Mouse (Mus musculus) splenic B cell, adult 2 months (primary cell): Measurements from ENCODE around the gene Sephs2.
"Not testable (repeated sequence)": the region's sequence is repeated elsewhere in the genome, so short reads cannot be mapped to it uniquely, and the experiment has no call there.

Experiments
- DNase-seq: peaks from one replicate; pipeline ENCODE4 v3.0.0-alpha.2; 2011; ENCODE audit warnings: low read depth, low spot score
- H3K27me3 ChIP-seq: 2 replicates; pipeline ENCODE4 v1.6.1; 2012; ENCODE audit warnings: mild to moderate bottlenecking, low read length, moderate library complexity, mixed read lengths; ENCODE audit not compliant: control insufficient read depth, poor library complexity, insufficient read depth, severe bottlenecking
- H3K36me3 ChIP-seq: 2 replicates; pipeline ENCODE4 v1.6.1; 2012; ENCODE audit warnings: mild to moderate bottlenecking, low read length, moderate library complexity, mixed read lengths; ENCODE audit not compliant: control insufficient read depth, poor library complexity, insufficient read depth, severe bottlenecking

Sephs2 gene

DNA sequence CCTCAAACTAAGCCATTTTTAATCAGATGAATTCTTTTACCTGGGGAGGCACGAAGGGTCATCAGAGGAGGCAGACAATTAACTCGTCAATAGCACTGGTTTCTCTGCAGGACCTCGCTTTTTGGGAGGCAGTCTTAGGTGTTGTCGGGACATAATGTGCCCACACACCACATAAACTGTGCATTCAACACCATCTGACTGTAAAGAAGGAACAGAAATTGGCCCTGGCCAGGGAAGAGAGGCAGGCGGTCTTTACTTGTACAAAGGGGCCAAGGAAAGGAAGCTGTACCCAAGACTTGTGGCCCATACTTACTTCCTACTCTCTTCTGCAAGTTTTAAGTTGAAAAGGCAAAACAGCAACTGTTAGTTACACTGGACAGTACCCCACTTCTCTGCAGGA, 17.3 kb downstream of the Sephs2 start:
- Histone ChIP-seq H3K27me3 (no peaks in the 10 kb centered on the region), H3K36me3 (no peaks in the 10 kb centered on the region)
- no peak for DNase-seq

DNA sequence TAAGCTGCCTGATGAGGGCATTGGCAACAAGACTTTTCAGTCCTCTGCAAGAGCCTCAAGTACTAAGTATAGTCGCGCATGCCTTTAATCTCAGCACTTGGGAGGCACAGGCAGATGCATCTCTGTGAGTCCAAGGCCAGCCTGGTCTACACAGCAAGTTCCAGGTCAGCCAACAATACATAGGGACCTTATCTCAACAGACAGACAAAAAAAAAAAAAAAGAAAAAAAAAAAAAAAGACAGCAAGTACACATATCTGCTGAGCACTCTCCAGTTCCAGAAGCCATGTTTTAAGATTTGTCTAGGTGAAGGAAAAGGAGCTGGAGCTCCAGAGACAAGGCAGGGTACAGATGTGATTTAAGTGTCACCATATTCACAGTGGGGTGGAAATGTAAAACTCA, 17.9 kb downstream of the Sephs2 start:
- Histone ChIP-seq H3K27me3 (no peaks in the 10 kb centered on the region), H3K36me3 (no peaks in the 10 kb centered on the region)
- no peak for DNase-seq

- no peaks in the 10 kb centered on the region for H3K27me3 ChIP-seq
- H3K36me3 ChIP-seq = no peaks in the 10 kb centered on the region
- no peak for DNase-seq
These were observed 18.8 kb downstream of the Sephs2 start for GRCm38 (mm10) chr7:127255008-127255407.

DNA sequence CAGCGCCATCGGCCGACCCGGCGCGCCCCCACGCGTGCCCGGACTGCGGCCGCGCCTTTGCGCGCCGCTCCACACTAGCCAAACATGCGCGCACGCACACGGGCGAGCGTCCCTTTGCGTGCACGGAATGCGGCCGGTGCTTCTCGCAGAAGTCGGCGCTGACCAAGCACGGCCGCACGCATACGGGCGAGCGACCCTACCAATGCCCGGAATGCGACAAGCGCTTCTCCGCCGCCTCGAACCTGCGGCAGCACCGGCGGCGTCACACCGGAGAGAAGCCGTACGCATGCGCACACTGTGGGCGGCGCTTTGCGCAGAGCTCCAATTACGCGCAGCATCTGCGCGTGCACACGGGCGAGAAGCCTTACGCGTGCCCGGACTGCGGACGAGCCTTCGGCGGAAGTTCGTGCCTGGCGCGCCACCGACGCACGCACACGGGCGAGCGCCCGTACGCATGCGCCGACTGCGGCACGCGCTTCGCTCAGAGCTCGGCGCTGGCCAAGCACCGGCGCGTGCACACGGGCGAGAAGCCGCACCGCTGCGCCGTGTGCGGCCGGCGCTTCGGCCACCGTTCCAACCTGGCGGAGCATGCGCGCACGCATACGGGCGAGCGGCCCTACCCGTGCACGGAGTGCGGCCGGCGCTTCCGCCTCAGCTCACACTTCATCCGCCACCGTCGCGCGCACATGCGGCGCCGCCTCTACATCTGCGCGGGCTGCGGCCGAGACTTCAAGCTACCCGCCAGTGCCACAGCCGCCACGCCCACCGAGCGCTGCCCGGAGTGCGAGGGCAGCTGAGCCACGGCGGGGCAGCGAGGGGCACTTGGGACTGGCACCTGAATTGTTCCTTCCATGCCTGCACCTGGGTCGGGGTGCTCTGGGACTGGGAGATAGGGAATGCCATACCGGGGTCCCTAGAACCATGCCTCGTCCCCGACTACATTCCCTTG, 19.8 kb downstream of the Sephs2 start:
- no peaks in the 10 kb centered on the region for H3K27me3 ChIP-seq

DNA sequence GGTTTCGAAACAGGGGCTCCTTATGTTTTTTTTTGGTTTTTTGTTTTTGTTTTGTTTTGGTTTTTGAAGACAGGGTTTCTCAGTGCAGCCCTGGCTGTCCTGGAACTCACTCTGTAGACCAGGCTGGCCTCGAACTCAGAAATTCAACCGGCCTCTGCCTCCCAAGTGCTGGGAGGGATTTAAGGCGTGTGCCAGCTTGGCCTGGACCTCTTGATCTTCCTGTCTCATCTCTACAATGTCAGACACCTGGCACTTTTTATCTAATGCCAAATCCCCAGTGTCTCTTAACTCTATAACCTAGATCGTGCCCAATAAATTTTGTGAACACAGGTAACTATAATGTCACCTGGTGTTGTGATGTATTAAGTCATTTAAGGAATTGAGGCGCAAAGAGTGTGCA, 20.5 kb downstream of the Sephs2 start:
- Histone ChIP-seq H3K36me3 (no peaks in the 10 kb centered on the region), H3K27me3 (no peaks in the 10 kb centered on the region)
- DNase-seq = no peak

More for the DNA sequence above, 19.8 kb downstream of the Sephs2 start:
- H3K36me3 ChIP-seq = no peaks in the 10 kb centered on the region
- DNase-seq = peak; percentile 99

- no peaks in the 10 kb centered on the region for H3K27me3 ChIP-seq
- peak; percentile 69 for DNase-seq
- H3K36me3 ChIP-seq = no peaks in the 10 kb centered on the region
These were observed 21.4 kb downstream of the Sephs2 start for GRCm38 (mm10) chr7:127252414-127252813.

GRCm38 (mm10) chr7:127250511-127250910, 23.3 kb downstream of the Sephs2 start:
- not testable (repeated sequence) for H3K27me3 ChIP-seq, DNase-seq, H3K36me3 ChIP-seq

DNA sequence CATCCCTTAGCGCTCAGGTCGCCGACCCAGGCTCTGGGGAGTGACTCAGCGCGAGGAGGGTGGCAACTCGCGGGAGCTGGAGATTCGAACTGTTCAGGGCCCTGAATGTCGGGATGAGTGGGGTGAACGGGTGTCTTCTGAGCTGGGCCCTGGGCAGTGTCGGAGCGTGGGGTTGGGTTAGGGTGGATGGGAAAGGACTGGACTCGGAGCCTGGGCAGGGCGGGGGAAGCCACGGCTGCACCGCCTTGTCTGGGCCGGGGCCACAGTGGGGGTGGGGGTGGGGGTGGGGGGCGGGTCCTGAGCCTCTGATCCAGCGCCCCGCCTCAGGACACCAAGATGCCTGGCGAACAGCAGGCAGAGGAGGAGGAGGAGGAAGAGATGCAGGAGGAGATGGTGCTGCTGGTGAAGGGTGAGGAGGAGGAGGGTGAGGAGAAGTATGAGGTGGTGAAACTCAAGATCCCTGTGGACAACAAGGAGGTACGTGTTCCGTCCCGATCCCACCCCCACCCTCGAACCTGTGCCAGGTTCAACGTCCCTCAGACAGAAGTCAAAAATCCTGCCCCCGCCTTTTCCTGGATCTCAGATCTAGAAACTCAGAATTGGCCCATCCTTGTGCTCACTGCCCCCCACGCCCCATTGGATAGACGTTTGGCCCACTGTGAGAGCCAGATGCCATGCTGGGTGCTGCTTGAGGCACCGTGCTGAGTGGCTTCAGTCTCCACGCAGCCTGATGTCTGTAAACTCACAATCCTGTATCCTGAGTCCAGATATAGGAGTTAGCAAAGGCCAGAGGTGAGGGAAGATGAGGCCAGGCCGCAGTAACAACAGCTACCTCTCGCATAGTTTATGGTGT, 29.0 kb downstream of the Sephs2 start:
- DNase-seq = no peak
- H3K36me3 ChIP-seq = 0 out of 2 replicates have a peak, but pooled peaks cover 1% of the 10 kb centered on the region
- H3K27me3 ChIP-seq = no peaks in the 10 kb centered on the region

- DNase-seq = peak; percentile 91
These were observed 29.8 kb downstream of the Sephs2 start, which contains the start of gene Zfp771 for GRCm38 (mm10) chr7:127243870-127244657. Gene Zfp771, plus strand, starts transcription at chr7:127244274.

DNA sequence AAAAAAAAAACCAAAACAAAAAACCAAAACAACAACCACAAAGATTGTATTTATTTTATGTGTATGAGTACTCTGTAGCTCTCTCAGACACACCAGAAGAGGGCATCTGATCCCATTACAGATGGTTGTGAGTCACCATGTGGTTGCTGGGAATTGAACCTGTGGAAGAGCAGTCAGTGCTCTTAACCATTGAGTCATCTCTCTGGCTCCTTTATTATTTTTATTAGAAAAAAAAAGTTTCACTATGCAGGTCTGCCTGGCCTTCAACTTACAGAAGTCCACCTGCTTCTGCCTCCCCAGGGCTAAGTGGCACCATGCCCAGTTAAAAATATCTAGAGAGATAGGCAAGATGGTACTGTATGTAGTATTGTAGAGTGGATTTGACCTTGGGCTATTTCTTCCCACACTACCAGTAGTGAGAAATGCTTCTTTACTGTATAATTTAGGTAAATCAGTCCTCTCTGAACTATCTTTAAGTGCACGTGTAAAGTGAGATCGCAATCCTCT, 30.4 kb downstream of the Sephs2 start:
- DNase-seq = no peak
- Histone ChIP-seq H3K36me3 (0 out of 2 replicates have a peak, but pooled peaks cover 4% of the 10 kb centered on the region), H3K27me3 (no peaks in the 10 kb centered on the region)

More at GRCm38 (mm10) chr7:127243870-127244657, 29.8 kb downstream of the Sephs2 start, which contains the start of gene Zfp771:
- H3K27me3 ChIP-seq = no peaks in the 10 kb centered on the region
- 0 out of 2 replicates have a peak, but pooled peaks cover 2% of the 10 kb centered on the region for H3K36me3 ChIP-seq

DNA sequence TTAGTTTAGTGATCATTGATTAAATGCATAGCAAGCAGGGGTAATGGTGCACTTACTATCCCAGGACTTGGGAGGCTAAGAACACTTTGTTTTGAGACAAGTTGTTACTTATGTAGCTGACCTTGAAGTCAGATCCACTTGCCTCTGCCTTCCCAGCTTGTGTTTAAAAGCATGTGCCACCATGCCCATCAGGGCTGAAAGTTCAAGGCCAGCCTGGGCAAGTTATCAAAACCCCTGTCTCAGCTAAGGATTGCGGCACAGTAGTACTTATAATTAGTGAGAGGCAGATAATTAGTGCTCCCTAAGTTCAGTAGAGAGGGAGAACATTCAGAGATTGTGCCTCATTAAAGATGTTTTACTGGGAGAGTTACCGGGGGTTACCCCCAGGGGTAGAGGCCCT, 39.1 kb downstream of the Sephs2 start:
- H3K27me3 ChIP-seq = no peaks in the 10 kb centered on the region
- H3K36me3 ChIP-seq = peaks cover 17% of the 10 kb centered on the region
- DNase-seq = no peak

GRCm38 (mm10) chr7:127233765-127234164, 40.1 kb downstream of the Sephs2 start:
- DNase-seq = no peak
- Histone ChIP-seq H3K36me3 (peaks cover 14% of the 10 kb centered on the region), H3K27me3 (no peaks in the 10 kb centered on the region)

- no peaks in the 10 kb centered on the region for H3K27me3 ChIP-seq
- no peak for DNase-seq
These were observed 40.5 kb downstream of the Sephs2 start for GRCm38 (mm10) chr7:127233368-127233749.

More at GRCm38 (mm10) chr7:127233368-127233749, 40.5 kb downstream of the Sephs2 start:
- peaks cover 14% of the 10 kb centered on the region for H3K36me3 ChIP-seq
